Mouse (Mus musculus): ENCODE measurements around the gene Ttll3. TPM values are rescaled to one million over a fixed set of nuclear protein-coding genes. Genes with fewer than 3 reads are reported as not detected.
A peak's percentile ranks its signal among the peaks of the same experiment; 100 is the strongest.

Ttll3 gene
- polyA plus RNA-seq, 1 experiment from 2014 or later = 10.3 TPM

GRCm38 (mm10) chr6:113362241-113362640, 26.8 kb upstream of the Ttll3 start:
- Histone ChIP-seq H3K4me1 (no peaks in the 10 kb centered on the region), H3K4me3 (replicated peaks) (no peak overlapping the region), H3K27ac (replicated peaks) (no peak overlapping the region), H3K9ac (replicated peaks) (no peak overlapping the region), H3K36me3 (peaks cover 11% of the 10 kb centered on the region), H3K4me2 (no peak overlapping the region), H3K27me3 (replicated peaks) (no peaks in the 10 kb centered on the region), H3K9me3 (replicated peaks) (no peaks in the 10 kb centered on the region)
- no peak for ATAC-seq (ENCODE audit: low FRiP score)
- 93% methylated on average over 1 of the region's 1 CpGs for WGBS

GRCm38 (mm10) chr6:113364518-113365135, 24.4 kb upstream of the Ttll3 start:
- no peak for ATAC-seq (ENCODE audit: low FRiP score)
- Histone ChIP-seq H3K9me3 (replicated peaks) (no peaks in the 10 kb centered on the region), H3K36me3 (peaks cover 30% of the 10 kb centered on the region), H3K4me1 (no peaks in the 10 kb centered on the region), H3K9ac (replicated peaks) (no peak overlapping the region), H3K4me2 (no peak overlapping the region), H3K27me3 (replicated peaks) (no peaks in the 10 kb centered on the region), H3K27ac (replicated peaks) (no peak overlapping the region), H3K4me3 (replicated peaks) (no peak overlapping the region)
- WGBS = 63% methylated on average over 8 of the region's 8 CpGs

GRCm38 (mm10) chr6:113366639-113367038, 22.4 kb upstream of the Ttll3 start:
- Histone ChIP-seq H3K4me3 (replicated peaks) (no peak overlapping the region), H3K9ac (replicated peaks) (no peak overlapping the region), H3K27me3 (replicated peaks) (no peaks in the 10 kb centered on the region), H3K4me2 (no peak overlapping the region), H3K36me3 (peaks cover 50% of the 10 kb centered on the region), H3K27ac (replicated peaks) (no peak overlapping the region), H3K9me3 (replicated peaks) (no peaks in the 10 kb centered on the region), H3K4me1 (no peaks in the 10 kb centered on the region)
- WGBS = 95% methylated on average over 6 of the region's 6 CpGs
- no peak for ATAC-seq (ENCODE audit: low FRiP score)

GRCm38 (mm10) chr6:113367574-113367973, 21.5 kb upstream of the Ttll3 start:
- H3K4me3 ChIP-seq (replicated peaks) = no peak overlapping the region
- H3K36me3 ChIP-seq = peaks cover 58% of the 10 kb centered on the region
- H3K27ac ChIP-seq (replicated peaks) = no peak overlapping the region
- no peaks in the 10 kb centered on the region for H3K9me3 ChIP-seq (replicated peaks)
- H3K4me1 ChIP-seq = no peaks in the 10 kb centered on the region
- no peak overlapping the region for H3K4me2 ChIP-seq
- WGBS = 100% methylated on average over 1 of the region's 1 CpGs
- no peak overlapping the region for H3K9ac ChIP-seq (replicated peaks)
- no peak for ATAC-seq (ENCODE audit: low FRiP score)
- H3K27me3 ChIP-seq (replicated peaks) = no peaks in the 10 kb centered on the region

GRCm38 (mm10) chr6:113368124-113368523, 20.9 kb upstream of the Ttll3 start:
- 88% methylated on average over 7 of the region's 7 CpGs for WGBS
- Histone ChIP-seq H3K9ac (replicated peaks) (no peak overlapping the region), H3K36me3 (peaks cover 64% of the 10 kb centered on the region), H3K4me1 (no peaks in the 10 kb centered on the region), H3K27me3 (replicated peaks) (no peaks in the 10 kb centered on the region), H3K4me2 (no peak overlapping the region), H3K9me3 (replicated peaks) (no peaks in the 10 kb centered on the region), H3K27ac (replicated peaks) (peak overlapping the region; percentile 33; the same call in 1 of the 2 replicates), H3K4me3 (replicated peaks) (no peak overlapping the region)
- ATAC-seq (ENCODE audit: low FRiP score) = no peak

- no peak overlapping the region for H3K9ac ChIP-seq (replicated peaks)
- peaks cover 69% of the 10 kb centered on the region for H3K36me3 ChIP-seq
- WGBS = 67% methylated on average over 5 of the region's 5 CpGs
- H3K27me3 ChIP-seq (replicated peaks) = no peaks in the 10 kb centered on the region
- H3K4me1 ChIP-seq = no peaks in the 10 kb centered on the region
- H3K4me2 ChIP-seq = no peak overlapping the region
- peak; percentile 35; the same call in 1 of the 2 replicates for ATAC-seq (ENCODE audit: low FRiP score)
- no peaks in the 10 kb centered on the region for H3K9me3 ChIP-seq (replicated peaks)
- no peak overlapping the region for H3K4me3 ChIP-seq (replicated peaks)
- peak overlapping the region; percentile 33; the same call in 1 of the 2 replicates for H3K27ac ChIP-seq (replicated peaks)
Observed at GRCm38 (mm10) chr6:113368577-113368976, 20.5 kb upstream of the Ttll3 start.

- Histone ChIP-seq H3K9ac (replicated peaks) (no peak overlapping the region), H3K27me3 (replicated peaks) (no peaks in the 10 kb centered on the region), H3K4me1 (no peaks in the 10 kb centered on the region), H3K27ac (replicated peaks) (no peak overlapping the region), H3K4me2 (no peak overlapping the region), H3K4me3 (replicated peaks) (no peak overlapping the region), H3K36me3 (peaks cover 86% of the 10 kb centered on the region), H3K9me3 (replicated peaks) (no peaks in the 10 kb centered on the region)
- WGBS = 93% methylated on average over 20 of the region's 20 CpGs
- no peak for ATAC-seq (ENCODE audit: low FRiP score)
Observed at GRCm38 (mm10) chr6:113370194-113370929, 18.7 kb upstream of the Ttll3 start.

- peaks cover 73% of the 10 kb centered on the region for H3K36me3 ChIP-seq
- no peak overlapping the region for H3K4me2 ChIP-seq
- H3K27me3 ChIP-seq (replicated peaks) = no peaks in the 10 kb centered on the region
- no peak overlapping the region for H3K27ac ChIP-seq (replicated peaks)
- no peak overlapping the region for H3K9ac ChIP-seq (replicated peaks)
- no peak overlapping the region for H3K4me3 ChIP-seq (replicated peaks)
- no peaks in the 10 kb centered on the region for H3K9me3 ChIP-seq (replicated peaks)
- H3K4me1 ChIP-seq = peaks cover 17% of the 10 kb centered on the region
- ATAC-seq (ENCODE audit: low FRiP score) = no peak
- WGBS = 91% methylated on average over 4 of the region's 4 CpGs
Observed at GRCm38 (mm10) chr6:113373491-113373890, 15.6 kb upstream of the Ttll3 start.

GRCm38 (mm10) chr6:113377172-113377495, 11.9 kb upstream of the Ttll3 start:
- H3K36me3 ChIP-seq = peaks cover 55% of the 10 kb centered on the region
- H3K4me1 ChIP-seq = peaks cover 31% of the 10 kb centered on the region
- no peak for ATAC-seq (ENCODE audit: low FRiP score)
- peak overlapping the region; percentile 72 for H3K4me2 ChIP-seq
- H3K9ac ChIP-seq (replicated peaks) = peak overlapping the region; percentile 98
- peak overlapping the region; percentile 100 for H3K4me3 ChIP-seq (replicated peaks)
- H3K9me3 ChIP-seq (replicated peaks) = no peaks in the 10 kb centered on the region
- 8% methylated on average over 7 of the region's 7 CpGs for WGBS
- H3K27me3 ChIP-seq (replicated peaks) = no peaks in the 10 kb centered on the region
- H3K27ac ChIP-seq (replicated peaks) = peak overlapping the region; percentile 98

GRCm38 (mm10) chr6:113377496-113378385, 11.3 kb upstream of the Ttll3 start, which contains the start of the genes Tada3 and Arpc4:
TSS of gene Tada3 (minus strand) at chr6:113377883.
TSS of gene Arpc4 (plus strand) at chr6:113378115.
- Histone ChIP-seq H3K4me2 (peak within 1 kb of the TSS; percentile 72), H3K9ac (replicated peaks) (peak within 1 kb of the TSS; percentile 98), H3K27me3 (replicated peaks) (no peaks in the 10 kb centered on the region), H3K36me3 (peaks cover 54% of the 10 kb centered on the region), H3K4me3 (replicated peaks) (peak within 1 kb of the TSS; percentile 100), H3K9me3 (replicated peaks) (no peaks in the 10 kb centered on the region), H3K27ac (replicated peaks) (peak within 1 kb of the TSS; percentile 98), H3K4me1 (peaks cover 31% of the 10 kb centered on the region)
- peak; percentile 96 for ATAC-seq (ENCODE audit: low FRiP score)
- WGBS = 1% methylated on average over 61 of the region's 61 CpGs

- peaks cover 53% of the 10 kb centered on the region for H3K36me3 ChIP-seq
- H3K9me3 ChIP-seq (replicated peaks) = no peaks in the 10 kb centered on the region
- H3K4me2 ChIP-seq = peak overlapping the region; percentile 72
- no peak for ATAC-seq (ENCODE audit: low FRiP score)
- no peaks in the 10 kb centered on the region for H3K27me3 ChIP-seq (replicated peaks)
- H3K4me3 ChIP-seq (replicated peaks) = 0 out of 2 replicates have a peak overlapping the region, but pooled peaks have one; percentile 100
- 92% methylated on average over 6 of the region's 6 CpGs for WGBS
- H3K9ac ChIP-seq (replicated peaks) = no peak overlapping the region; the same call in 1 of the 2 replicates
- H3K4me1 ChIP-seq = peaks cover 31% of the 10 kb centered on the region
- no peak overlapping the region for H3K27ac ChIP-seq (replicated peaks)
Observed at GRCm38 (mm10) chr6:113379246-113379645, 9.8 kb upstream of the Ttll3 start.

Data from neural tube, embryonic 15.5 days (tissue).